Mouse (Mus musculus): ENCODE data around the gene Btrc. TPM values are rescaled to one million over a fixed set of nuclear protein-coding genes. Genes with fewer than 3 reads are reported as not detected.

Gene Btrc
- total RNA-seq, 2 experiments from 2014 or later, result 33.8 to 37.3 TPM

- no peak for DNase-seq
Observed at GRCm38 (mm10) chr19:45573033-45573432, 209.5 kb downstream of the Btrc start.

GRCm38 (mm10) chr19:45573861-45574267 is 210.3 kb downstream of the Btrc start:
- peak; percentile 78 to 85 for DNase-seq

- DNase-seq, result no peak
Observed at GRCm38 (mm10) chr19:45574339-45574898, 210.9 kb downstream of the Btrc start.

GRCm38 (mm10) chr19:45574941-45575631 is 211.6 kb downstream of the Btrc start:
- no peak for DNase-seq

- DNase-seq, result no peak
Observed at GRCm38 (mm10) chr19:45575632-45576001, 212.1 kb downstream of the Btrc start.

GRCm38 (mm10) chr19:45577141-45577750 is 213.7 kb downstream of the Btrc start:
- no peak for DNase-seq

GRCm38 (mm10) chr19:45578976-45579375 is 215.4 kb downstream of the Btrc start:
- DNase-seq, result no peak

- peak; percentile 62 to 69 for DNase-seq
Observed at GRCm38 (mm10) chr19:45579416-45579815, 215.9 kb downstream of the Btrc start.

Other genes with a start within 250 kb of the Btrc start
- not detected for gene Tlx1, start 213.1 kb upstream of the Btrc start, total RNA-seq (2021)
- gene Lbx1, start 127.9 kb upstream of the Btrc start, total RNA-seq (2021), result under 1 TPM; 0.10 to 0.17 TPM
- gene Poll, start 196.8 kb downstream of the Btrc start, total RNA-seq (2021), result 10 to 100 TPM; 10.8 to 13.9 TPM
- 10 to 100 TPM; 30.3 to 30.5 TPM for gene Gm17018, start 196.9 kb downstream of the Btrc start, total RNA-seq (2021)

All from adrenal gland, postnatal 36 days (tissue).